Mouse (Mus musculus): ENCODE measurements around the gene Lpp.

The Lpp gene

DNA sequence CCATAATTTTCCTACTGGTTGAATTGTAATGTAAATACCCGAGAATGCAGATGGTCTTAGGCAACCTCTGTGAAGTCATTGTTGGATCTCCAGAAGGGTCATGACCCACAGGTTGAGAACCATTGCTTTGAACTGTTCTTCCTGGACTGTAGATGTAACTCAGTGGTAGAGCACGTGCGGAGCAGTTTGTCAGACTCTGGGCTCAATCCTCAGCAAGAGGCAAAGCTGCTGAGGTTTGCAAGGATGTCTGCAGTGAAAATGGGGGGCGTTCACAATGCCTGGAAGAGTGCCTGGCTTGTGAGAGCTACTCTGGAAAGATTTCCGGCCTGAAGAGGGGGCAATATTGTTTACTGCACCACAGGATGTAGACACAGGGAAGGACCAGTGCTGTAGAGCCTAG lies 6.2 kb downstream of the Lpp start:
- DNase-seq (ENCODE audit: low spot score in 2 of 2) = no peak

DNA sequence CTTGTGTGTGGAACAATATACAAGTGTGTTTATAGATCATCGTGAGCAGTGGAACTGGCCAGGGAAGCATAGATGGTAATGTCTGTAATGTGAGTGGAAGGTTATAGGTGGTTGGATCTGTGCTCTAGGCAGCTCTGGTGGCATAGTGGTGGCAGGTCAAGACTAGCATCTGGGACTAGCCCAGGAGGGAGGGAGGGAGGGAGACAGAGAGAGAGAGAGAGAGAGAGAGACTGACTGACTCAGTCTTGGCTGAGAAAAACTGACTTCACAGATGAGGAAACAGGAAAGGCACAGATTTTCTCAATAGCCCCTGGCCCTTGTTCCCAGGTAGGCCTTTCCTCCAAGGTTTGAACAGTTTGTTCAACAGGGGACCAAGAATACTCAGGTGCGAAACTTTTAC lies 7.5 kb downstream of the Lpp start:
- DNase-seq (ENCODE audit: low spot score in 2 of 2) = no peak

DNA sequence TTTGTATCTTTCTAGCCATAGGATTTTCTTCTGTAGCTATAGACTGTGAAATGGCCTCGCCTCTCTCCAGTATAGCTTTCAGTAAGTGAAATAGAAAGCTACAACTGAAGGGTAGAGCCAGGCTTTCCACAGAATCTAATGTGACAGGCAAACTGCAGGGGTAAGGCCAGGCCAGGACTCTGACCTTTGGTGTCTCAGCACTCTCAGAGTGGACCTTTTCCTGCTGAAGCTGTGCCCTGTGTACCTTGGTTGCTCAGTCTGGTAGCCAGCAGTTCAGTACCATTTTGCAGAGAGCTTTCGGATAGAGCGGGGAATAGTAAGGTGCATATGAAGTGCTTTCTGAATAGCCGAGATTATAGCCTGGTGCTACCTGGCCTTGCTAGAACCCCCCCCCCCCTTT lies 9.5 kb downstream of the Lpp start:
- DNase-seq (ENCODE audit: low spot score in 2 of 2) = no peak

DNA sequence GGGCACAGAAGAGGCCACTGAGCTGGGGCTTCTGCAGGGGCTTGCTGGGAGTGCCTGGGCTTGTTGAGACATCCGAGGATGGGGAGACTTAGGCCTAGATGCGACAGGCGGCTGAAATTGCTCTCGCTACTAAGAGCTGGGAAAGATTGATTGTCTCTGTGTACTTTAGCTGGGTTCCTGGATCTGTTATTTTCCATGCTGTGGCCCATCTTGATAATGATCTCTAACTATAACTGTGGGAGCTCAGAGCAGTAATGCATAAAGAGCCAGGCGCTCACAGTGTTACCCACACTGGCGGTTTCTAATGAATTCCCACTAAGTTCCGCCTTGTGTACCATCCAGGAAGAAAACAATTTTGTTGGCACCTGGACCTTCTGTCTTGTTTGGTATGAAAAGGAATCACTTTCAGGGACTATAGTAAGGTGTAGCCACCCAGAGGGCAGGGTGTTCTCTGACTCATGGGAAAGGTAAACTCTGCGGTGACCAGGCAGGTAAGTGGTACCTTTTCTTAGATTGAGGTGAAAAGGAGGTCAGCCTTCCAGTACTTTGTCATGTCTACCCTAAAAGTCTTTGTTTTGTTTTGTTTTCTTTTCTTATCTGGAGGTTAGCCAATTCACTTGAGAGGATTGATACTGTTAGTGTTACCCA lies 10.6 kb downstream of the Lpp start:
- DNase-seq (ENCODE audit: low spot score in 2 of 2) = no peak

DNA sequence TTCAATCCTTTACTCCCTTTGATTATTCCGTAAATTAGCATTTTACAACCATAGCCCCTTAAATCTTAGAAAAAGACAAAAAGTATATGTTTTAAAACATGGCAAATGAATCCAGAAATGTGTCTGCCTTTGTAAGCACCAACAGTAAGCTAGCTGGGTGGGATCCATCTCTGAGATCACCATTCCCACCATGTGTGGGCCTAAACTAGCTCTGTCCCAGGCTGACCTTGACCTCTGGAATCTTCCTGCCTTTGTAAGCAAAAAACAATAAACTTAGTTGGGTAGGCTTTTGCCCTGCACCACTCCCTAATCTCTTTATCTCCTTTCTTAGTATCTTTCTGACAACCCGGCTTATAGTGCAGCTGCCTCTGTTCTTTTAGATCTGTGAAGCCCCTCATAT lies 13.2 kb downstream of the Lpp start:
- DNase-seq (ENCODE audit: low spot score in 2 of 2) = no peak

DNA sequence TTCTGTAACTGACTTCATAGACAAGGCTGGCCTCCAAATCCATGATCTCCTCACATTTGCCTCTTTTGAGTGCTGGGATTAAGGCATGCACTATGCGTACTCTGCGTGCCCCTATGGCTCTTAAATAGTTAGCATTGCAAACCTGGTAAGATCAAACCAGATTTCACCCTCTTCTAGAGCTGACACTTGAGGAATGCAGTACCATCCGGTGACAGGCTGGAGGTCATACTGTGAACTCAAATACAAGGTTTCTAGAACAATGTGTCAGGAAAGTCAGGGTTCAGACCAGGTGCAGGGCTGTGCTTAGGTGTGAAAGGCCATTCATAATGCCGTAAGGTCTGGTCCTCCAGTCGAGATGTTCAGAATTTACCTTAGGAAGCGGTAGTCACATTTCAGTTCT lies 18.0 kb downstream of the Lpp start:
- DNase-seq (ENCODE audit: low spot score in 2 of 2) = no peak

DNA sequence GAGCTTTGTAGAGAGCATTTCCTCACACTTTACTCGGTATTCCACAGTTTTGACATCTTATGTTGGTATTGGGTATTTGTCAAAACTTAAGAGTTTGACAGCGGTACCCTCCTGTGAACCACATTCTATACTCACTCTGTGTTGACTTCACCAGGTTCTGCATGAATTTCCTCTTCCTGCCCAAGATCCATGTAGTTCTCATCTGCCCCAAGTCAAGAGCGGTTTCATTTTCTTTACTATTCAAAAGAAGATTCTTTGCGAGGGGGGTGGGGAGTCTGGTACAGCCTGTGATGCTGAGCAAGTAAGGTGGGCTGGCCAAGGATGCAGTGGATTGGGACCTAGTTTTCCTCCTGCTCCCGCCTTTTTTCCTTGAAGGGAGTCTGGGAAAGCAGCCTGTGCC lies 18.9 kb downstream of the Lpp start:
- DNase-seq (ENCODE audit: low spot score in 2 of 2) = no peak

DNA sequence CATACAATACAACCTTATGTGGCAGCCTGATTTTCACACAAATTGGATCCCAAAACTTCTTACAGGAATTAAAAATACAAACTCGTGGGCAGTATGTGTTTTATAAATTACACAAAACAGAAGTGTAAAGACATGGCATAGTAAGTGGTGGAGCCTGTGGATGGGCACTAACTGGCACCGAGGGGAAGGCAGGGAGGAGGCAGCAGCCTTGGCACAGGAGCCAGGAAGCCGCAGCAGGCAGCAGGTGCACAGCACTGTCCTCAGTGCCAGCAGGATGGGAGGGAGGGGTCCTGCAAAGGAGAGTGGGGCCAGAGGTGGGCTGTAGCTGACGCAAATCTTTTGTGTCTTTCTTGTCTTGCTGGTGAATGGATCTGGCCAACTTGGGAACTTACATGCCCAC lies 19.8 kb downstream of the Lpp start:
- DNase-seq (ENCODE audit: low spot score in 2 of 2) = no peak

DNA sequence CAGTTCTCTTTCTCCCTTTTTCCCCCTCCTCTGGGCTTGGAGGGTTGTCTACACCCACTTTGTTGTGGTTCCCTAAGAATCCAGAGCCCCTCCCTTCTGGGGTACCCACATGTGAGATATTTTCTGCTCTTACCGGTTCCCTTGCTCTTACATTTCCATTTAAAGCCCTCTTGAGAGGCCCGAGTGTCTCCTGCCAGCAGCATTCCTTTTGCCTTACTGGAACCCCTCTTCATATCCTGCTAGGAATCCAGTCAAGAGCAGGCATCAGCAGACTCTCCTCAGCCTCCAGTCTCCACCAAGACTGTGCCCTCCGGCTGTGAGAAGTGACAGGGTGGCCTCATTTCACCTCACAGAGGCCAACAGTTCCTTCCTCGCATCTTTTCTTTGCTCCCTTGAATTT lies 24.7 kb downstream of the Lpp start:
- no peak for DNase-seq (ENCODE audit: low spot score in 2 of 2)

DNA sequence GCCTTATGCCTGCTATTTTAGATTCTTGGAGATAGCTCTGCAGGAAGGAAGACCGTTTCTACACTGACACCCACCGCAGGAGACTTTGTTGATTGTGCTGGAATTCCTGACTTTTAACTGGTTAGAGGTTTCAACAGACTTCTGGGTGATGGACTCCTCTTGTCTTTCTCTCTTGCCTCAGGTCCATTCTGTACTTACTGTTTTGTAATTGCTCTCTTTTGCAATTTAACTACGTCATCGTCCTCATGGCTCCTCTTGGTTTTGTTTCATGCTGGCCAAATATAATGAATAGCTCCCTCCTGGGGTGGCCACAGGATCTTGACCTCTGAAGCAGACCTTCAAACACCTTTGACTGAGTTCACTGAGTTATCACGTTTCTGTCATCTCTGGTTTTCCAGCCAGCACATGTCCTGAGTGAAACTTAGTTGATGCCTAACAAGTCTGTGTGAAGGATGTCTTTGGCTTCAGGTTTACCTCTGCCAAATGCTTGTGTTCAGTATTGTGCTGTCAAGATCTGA lies 27.4 kb downstream of the Lpp start:
- DNase-seq (ENCODE audit: low spot score in 2 of 2) = no peak

DNA sequence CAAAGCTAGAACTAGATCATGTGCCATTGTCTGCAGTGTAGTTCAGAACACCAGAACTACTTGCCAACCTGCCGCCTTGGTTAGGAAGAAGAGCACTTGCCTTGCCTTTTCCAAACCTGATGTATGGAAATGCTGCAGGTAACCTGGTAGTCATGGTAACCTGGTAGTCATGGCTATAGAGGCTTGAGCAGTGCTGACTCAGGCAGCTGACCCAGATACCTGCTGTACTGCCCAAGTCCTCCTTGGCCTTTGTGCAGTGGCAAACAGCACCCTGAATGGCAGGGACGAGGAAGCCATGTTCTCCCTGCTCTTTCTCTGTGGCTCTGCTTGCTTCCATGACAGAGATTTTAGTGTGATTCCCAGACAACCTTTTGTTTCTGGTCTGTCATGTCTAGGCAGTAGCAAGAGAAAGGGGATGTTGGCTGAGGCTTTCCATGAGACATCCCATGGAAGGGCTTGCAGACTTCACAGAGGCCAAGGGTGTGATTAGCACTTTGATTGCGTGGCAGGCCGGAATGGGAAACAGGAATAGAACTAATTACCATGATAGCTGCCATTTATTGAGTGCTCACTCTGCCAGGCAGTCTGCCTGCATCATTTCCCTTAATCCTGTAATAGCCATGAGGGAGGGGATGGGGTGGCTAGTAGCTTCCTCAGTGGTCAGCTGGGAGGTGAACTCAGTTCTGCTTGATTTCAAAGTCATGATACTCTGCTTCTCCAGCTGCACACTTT lies 28.5 kb downstream of the Lpp start:
- DNase-seq (ENCODE audit: low spot score in 2 of 2) = no peak

DNA sequence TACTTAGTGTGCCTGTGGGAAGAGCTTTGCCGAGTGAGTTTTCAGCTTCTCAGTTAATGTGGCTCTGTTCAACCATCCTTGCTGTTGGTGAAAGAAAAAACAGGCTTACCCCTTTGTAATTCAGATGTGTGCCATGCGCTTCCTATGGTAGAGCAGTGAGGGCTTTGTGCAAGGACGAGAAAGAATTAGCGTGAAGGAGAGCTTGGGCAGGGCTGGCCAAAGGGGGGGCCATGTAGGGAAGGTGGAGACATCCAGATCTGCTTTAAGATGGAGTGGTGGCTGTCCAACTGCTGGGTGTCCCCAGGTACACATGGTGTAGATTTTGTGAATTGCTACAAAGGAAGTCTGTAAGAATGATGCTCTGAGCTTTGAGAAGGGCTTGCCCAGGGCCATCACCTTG lies 29.9 kb downstream of the Lpp start:
- DNase-seq (ENCODE audit: low spot score in 2 of 2) = no peak

DNA sequence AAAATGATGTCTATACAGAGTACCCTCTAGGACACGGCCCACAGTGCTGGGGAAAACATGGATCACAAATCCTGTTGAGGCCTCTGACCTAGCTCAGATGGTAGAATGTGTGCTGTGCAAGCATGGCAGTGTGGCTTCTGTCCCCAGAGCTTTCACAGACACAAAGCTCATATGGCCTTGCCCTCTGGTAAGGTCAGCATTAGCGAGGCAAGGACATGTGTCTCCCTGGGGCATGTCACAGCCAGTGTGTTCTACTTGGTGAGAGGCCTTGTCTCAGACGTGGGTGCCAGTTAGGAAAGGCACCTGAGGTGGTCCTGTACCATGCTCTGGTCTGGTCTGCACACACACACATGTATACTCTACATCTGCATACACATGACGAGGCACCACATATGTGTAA lies 30.4 kb downstream of the Lpp start:
- no peak for DNase-seq (ENCODE audit: low spot score in 2 of 2)

DNA sequence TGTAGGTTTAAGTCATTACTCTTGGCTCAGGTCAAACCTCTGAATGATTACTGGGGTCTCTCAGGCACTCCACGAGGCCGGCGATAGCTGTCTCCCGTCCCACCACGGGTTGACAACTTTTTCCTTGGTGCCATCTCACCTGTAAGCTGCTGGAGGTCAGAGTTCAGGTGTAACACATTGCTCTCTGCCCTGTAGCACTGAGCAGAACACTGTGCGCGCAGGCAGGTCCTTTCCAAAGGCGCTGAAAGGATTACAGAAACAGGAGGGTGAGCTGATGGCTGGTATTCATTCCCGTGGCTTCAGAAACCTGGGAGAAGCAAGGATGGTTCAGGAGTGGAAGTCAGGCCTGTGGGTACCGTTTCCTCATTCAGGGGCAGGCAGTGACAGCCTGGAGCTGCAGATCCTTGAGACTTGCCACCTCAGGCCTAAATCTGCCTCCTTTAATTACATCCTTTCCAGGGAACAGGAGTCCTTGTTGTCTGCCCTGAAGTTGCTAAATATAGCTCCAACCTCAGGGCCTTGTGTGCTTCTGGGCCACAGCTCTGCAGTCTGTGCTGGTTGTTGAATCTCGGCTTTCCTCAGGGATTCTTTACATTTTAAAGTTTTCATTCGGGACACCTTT lies 31.2 kb downstream of the Lpp start:
- DNase-seq (ENCODE audit: low spot score in 2 of 2) = no peak

DNA sequence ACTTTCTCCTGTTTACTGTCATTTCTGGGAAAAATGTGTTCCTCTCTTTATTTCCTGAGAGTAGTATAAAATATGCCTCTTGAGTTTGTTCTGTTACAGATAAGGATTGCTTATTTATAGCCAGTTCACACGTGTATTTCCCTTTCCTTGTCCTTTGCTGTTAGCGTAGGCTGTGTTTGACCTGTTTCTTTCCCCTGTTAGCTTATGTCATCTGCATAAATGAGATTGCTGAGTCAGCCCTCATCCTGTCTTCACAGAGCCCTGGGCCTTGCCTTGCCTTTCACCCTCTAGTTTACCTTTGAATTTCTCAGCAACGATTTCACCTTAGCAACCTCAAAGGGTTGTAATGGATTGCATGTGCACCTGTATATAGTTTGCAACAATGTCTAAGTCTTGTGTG lies 32.5 kb downstream of the Lpp start:
- DNase-seq (ENCODE audit: low spot score in 2 of 2) = no peak

DNA sequence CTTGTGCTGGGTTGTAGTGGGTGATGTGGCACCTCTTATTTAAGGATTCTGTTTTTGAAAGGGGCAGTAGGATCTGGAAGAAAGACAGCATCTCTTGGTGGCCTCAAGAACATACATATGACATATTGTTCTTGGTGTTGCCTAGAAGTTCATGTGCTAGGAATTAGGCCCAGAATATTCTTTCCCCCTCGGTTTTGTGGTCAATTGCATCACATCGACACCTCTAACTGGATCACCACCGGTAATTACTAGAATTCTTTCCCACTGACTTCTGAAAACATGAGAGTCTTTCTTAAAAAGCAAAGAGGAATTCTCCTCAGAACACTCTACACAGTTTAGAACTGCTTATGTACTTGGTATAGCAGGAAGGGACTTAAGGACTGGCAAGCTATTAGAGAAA lies 34.3 kb downstream of the Lpp start:
- DNase-seq (ENCODE audit: low spot score in 2 of 2) = no peak

DNA sequence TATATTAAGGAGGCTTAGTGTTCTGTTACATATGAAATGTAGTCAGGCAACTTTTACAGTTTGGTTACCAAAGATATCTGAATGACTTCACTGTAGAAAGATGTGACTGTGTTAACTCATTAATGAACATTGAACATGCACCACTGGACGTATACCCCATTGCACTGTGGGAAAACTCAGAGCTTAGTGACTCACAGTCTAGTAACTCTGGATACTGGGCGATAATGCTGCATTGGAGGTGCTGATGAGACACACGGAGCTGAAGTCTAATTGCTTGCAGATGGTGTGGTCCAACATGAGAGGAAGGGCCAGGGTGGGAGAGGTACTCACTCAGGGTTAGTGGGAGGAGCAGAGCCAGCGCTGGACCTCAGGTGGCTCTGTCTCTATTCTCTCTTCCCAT lies 34.7 kb downstream of the Lpp start:
- no peak for DNase-seq (ENCODE audit: low spot score in 2 of 2)

DNA sequence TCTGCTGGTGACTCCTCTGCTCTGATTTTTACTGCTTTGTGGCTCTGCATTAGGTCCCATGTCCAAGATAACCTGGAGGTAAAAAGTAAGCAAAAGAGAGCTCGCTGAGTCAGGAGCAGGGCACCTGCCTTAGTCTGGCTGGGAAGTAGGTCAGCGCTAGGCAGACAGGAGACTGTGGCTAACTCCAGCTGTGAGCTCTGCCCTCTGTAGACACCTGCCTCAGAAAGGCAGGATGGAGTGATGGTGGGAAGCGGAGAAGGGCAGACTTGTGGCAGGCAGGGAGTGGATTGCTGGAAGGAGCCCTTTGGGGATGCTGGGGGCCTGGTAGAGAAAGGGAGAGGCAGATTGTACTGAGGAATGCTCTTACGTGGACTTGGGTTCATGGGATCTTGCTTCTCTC lies 35.4 kb downstream of the Lpp start:
- DNase-seq (ENCODE audit: low spot score in 2 of 2) = no peak

DNA sequence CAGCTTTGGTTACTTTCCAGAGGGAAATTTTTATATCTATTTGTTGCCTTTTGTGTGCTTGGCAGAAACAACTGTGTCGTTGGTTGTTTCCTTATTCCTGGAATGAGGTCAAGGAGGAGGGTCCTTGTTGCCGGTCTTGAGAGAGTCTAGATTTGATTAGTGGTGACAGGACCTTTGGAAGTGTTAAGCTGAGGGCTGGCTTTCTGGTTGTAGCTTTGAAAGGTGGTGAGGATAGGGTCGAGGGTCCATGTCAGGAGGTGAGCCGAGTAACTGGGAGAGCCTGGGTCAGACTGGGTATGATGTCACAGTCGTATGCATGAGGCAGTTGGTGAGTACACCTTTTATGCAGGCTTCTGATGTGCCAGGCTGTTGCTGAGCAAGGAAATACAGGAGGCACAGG lies 36.4 kb downstream of the Lpp start:
- no peak for DNase-seq (ENCODE audit: low spot score in 2 of 2)

DNA sequence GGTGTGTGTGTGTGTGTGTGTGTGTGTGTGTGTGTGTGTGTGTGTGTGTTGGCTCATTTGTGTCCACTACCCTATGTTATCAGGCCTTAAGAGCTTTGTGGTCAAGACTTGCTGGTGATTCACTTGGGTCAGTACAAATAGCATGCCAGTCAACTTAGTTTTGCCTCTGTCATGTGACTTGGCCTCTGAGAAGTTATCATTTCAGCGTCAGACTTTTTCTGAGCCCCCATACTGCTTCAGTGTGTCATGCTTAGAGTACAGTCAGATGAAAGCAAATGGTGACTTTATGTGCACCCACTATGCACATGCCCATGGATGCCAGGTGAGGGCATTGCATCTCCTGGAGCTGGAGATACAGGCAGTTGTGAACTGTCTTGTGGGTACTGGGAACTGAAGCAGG lies 38.5 kb downstream of the Lpp start:
- no peak for DNase-seq (ENCODE audit: low spot score in 2 of 2)

DNA sequence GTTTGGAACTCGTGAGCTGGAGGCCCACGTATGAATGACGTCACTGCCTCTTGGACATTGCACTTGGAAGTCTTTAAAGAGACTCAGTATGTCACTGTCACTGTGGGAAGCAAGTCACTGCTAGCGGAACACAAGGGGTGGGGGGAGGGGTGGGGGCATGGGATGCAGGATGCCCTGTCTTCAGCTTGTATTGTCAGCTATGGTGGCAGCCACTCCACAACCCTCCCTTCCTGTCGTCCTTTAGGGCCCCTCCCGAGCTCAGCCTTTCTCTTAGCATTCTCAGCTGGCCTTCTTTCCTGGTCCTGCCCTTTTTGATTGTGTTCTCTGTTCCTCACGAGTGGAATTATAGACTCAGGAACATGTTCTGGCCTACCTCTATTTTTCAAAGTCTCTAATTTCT lies 40.3 kb downstream of the Lpp start:
- DNase-seq (ENCODE audit: low spot score in 2 of 2) = no peak

DNA sequence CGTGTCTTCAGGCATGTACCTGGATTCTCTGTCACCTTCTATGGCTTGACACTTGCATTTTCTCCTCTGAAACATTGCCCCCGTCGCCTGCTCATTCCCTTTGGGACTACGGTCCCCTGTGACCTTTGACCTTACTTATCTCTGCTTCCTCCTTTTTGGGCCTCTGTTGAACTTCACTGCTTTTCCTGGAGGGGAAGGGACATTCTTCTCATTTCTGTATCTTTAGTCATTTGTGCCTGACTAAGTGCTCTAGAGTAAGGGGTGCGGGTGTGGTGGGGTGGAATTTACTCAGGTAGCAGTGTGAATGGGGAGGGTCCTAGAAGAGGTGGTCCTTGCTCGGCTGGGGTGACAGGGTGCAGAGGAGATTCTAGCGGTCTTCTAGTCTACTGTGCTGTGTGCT lies 40.7 kb downstream of the Lpp start:
- DNase-seq (ENCODE audit: low spot score in 2 of 2) = no peak

DNA sequence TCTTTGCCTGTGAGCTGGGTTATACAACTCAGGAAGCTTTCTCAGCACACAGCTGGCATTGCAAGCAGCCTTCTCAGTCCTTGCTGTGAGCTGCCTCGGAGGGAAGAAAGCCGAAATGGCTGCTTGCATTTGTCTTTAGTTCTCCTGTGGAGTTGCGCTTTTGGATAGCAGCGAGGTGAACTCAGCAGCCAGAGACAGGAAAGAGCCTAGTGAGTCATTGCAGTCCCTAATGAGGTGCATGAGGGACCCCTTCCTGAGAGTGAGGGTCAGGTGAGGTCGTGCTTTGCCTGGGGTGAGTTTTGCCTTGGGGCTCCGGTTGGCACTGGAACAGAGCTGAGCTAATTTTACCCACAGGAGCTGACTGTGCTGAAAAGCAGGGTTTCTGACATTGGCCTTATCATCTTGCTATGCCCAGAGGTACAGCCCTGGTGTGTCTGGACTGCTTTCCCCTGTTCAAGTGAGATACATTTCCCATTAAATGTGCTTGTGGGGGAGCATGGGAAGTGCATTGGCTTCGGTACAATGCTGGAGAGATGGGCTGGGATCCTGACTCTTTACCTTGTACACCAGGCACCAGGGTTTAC lies 41.3 kb downstream of the Lpp start:
- DNase-seq (ENCODE audit: low spot score in 2 of 2) = no peak

Measured in right cerebral cortex, postnatal 36 days (tissue).